Mouse (Mus musculus): ENCODE measurements around the gene Adcy9. TPM values are rescaled to one million over a fixed set of nuclear protein-coding genes. Genes with fewer than 3 reads are reported as not detected.
A peak's percentile ranks its signal among the peaks of the same experiment; 100 is the strongest.

Adcy9 gene
- total and polyA plus RNA-seq, 3 experiments, result 1.1 to 3.1 (median 1.2) TPM

GRCm38 (mm10) chr16:4303554-4303953 lies 116.7 kb downstream of the Adcy9 start:
- no peak overlapping the region for H3K27ac ChIP-seq (ENCODE audit: insufficient read depth, low read depth)
- no peak overlapping the region for H3K9ac ChIP-seq (ENCODE audit: insufficient read depth, low read depth)
- TF ChIP-seq CHD2 (IDR thresholded peaks at IDR 0.05; ENCODE audit: low read length) (no peak), CTCF (conservative IDR thresholded peaks at IDR 0.05 in 1 of 2, IDR thresholded peaks at IDR 0.05 in 1 of 2; ENCODE audit: low read depth in 2 of 2, low read length in 2 of 2) (0 out of 4 replicates have a peak, but pooled peaks of 1 of the 2 experiments have one; percentile 2), MAX (IDR thresholded peaks at IDR 0.05; ENCODE audit: low read length) (no peak)
- dilution Hi-C loops (cut with MboI; ENCODE audit: extremely low pct_ligation_motif_present, extremely low pct_unique_long_range_greater_than_20kb, low sequenced_read_pairs) (no loop called here), in situ Hi-C loops (cut with MboI; ENCODE audit: low pct_ligation_motif_present, low pct_unique_long_range_greater_than_20kb, low sequenced_read_pairs) (no loop called here)
- no peaks in the 10 kb centered on the region for H3K27me3 ChIP-seq (replicated peaks)
- no peak overlapping the region for H3K4me2 ChIP-seq (ENCODE audit: insufficient read depth, low read depth, poor library complexity, severe bottlenecking)
- H3K79me2 ChIP-seq (replicated peaks; ENCODE audit: control insufficient read depth, extremely low read depth, insufficient read depth, poor library complexity, severe bottlenecking), result no peaks in the 10 kb centered on the region
- DNase-seq (ENCODE audit: extremely low read depth), result no peak
- H3K36me3 ChIP-seq (replicated peaks in 1 of 2; ENCODE audit: control insufficient read depth in 1 of 2, insufficient read depth in 1 of 2, low read length in 1 of 2), result peaks cover 0 to 1% of the 10 kb centered on the region in 2 experiments
- H3K4me3 ChIP-seq (replicated peaks in 1 of 3; ENCODE audit: low read depth in 2 of 3, low read length in 2 of 3, poor library complexity in 1 of 3), result no peak overlapping the region
- peaks cover 0 to 7% of the 10 kb centered on the region in 2 experiments; a peak in 2 of 4 replicates for H3K4me1 ChIP-seq (ENCODE audit: control insufficient read depth in 1 of 2, insufficient read depth in 2 of 2)
- H3K9me3 ChIP-seq (replicated peaks; ENCODE audit: low read length), result no peaks in the 10 kb centered on the region

GRCm38 (mm10) chr16:4300280-4300679 lies 120.0 kb downstream of the Adcy9 start:
- dilution Hi-C loops (cut with MboI; ENCODE audit: extremely low pct_ligation_motif_present, extremely low pct_unique_long_range_greater_than_20kb, low sequenced_read_pairs) (no loop called here), in situ Hi-C loops (cut with MboI; ENCODE audit: low pct_ligation_motif_present, low pct_unique_long_range_greater_than_20kb, low sequenced_read_pairs) (no loop called here)
- Histone ChIP-seq H3K4me2 (ENCODE audit: insufficient read depth, low read depth, poor library complexity, severe bottlenecking) (no peak overlapping the region), H3K4me3 (replicated peaks in 1 of 3; ENCODE audit: low read depth in 2 of 3, low read length in 2 of 3, poor library complexity in 1 of 3) (no peak overlapping the region), H3K27ac (ENCODE audit: insufficient read depth, low read depth) (no peak overlapping the region), H3K79me2 (replicated peaks; ENCODE audit: control insufficient read depth, extremely low read depth, insufficient read depth, poor library complexity, severe bottlenecking) (no peaks in the 10 kb centered on the region), H3K27me3 (replicated peaks) (no peaks in the 10 kb centered on the region), H3K36me3 (replicated peaks in 1 of 2; ENCODE audit: control insufficient read depth in 1 of 2, insufficient read depth in 1 of 2, low read length in 1 of 2) (peaks cover 0 to 5% of the 10 kb centered on the region in 2 experiments), H3K4me1 (ENCODE audit: control insufficient read depth in 1 of 2, insufficient read depth in 2 of 2) (peaks cover 0 to 7% of the 10 kb centered on the region in 2 experiments; a peak in 2 of 4 replicates), H3K9me3 (replicated peaks; ENCODE audit: low read length) (no peaks in the 10 kb centered on the region), H3K9ac (ENCODE audit: insufficient read depth, low read depth) (no peak overlapping the region)
- TF ChIP-seq TBP (conservative IDR thresholded peaks at IDR 0.05; ENCODE audit: low read depth, low read length) (no peak), UBTF (IDR thresholded peaks at IDR 0.05; ENCODE audit: low read depth, low read length) (no peak), TCF12 (IDR thresholded peaks at IDR 0.05; ENCODE audit: low read depth, low read length) (no peak), KAT2A (IDR thresholded peaks at IDR 0.05; ENCODE audit: insufficient replicate concordance, low read length) (no peak), MAX (IDR thresholded peaks at IDR 0.05; ENCODE audit: low read length) (no peak), MYC (IDR thresholded peaks at IDR 0.05; ENCODE audit: low read depth, low read length) (no peak), NELFE (IDR thresholded peaks at IDR 0.05; ENCODE audit: low read depth, low read length) (no peak), SIN3A (IDR thresholded peaks at IDR 0.05; ENCODE audit: low read length) (no peak), ZKSCAN1 (IDR thresholded peaks at IDR 0.05; ENCODE audit: borderline replicate concordance, low read depth, low read length) (no peak), USF2 (conservative IDR thresholded peaks at IDR 0.05; ENCODE audit: low read depth, low read length) (no peak), ELF1 (IDR thresholded peaks at IDR 0.05; ENCODE audit: low read depth, low read length) (no peak), JUND (conservative IDR thresholded peaks at IDR 0.05; ENCODE audit: low read depth, low read length) (no peak), USF1 (IDR thresholded peaks at IDR 0.05; ENCODE audit: low read depth, low read length) (no peak), POLR2A (IDR thresholded peaks at IDR 0.05; ENCODE audit: low read depth, low read length) (no peak), EP300 (IDR thresholded peaks at IDR 0.05; ENCODE audit: low read length) (no peak), MAFK (IDR thresholded peaks at IDR 0.05; ENCODE audit: insufficient replicate concordance, low read length) (no peak), RAD21 (IDR thresholded peaks at IDR 0.05; ENCODE audit: low read depth, low read length) (no peak), MAZ (IDR thresholded peaks at IDR 0.05; ENCODE audit: low read depth, low read length) (no peak), ZNF384 (IDR thresholded peaks at IDR 0.05; ENCODE audit: low read depth, low read length) (no peak), MXI1 (IDR thresholded peaks at IDR 0.05; ENCODE audit: low read depth, low read length) (no peak)
- no peak for DNase-seq (ENCODE audit: extremely low read depth)
